Mouse (Mus musculus) mesoderm, embryonic 11.5 days (tissue): ENCODE data around the gene Aldoc.
A peak's percentile ranks its signal among the peaks of the same experiment; 100 is the strongest.

Source experiments
- DNase-seq: peaks from one replicate; pipeline ENCODE4 v3.0.0-alpha.2; 2012; ENCODE audit warnings: low read depth, low spot score

Aldoc gene

DNA sequence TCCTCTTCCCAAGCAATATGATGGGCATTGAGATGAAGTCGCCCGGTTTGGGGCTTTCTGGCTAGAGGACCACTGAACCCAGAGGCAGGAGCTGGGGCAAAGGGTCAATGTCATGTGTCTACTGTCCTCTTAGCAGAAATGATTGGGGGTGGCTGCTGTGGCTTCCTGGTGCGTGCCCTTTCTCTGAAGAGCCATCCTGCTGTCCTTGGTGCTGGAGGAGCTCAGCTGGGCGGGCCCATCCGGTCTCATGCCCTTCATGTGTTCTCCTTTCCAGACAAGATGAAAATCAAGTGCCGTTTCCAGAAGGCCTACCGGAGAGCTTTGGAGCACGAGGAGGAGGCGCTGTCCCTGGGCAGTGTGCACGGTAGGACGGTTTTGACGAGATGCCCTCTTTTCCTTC is 9.9 kb downstream of the Aldoc start:
- no peak for DNase-seq

GRCm38 (mm10) chr11:78333992-78334391 is 11.2 kb downstream of the Aldoc start:
- no peak for DNase-seq

- no peak for DNase-seq
These were observed 14.3 kb downstream of the Aldoc start for GRCm38 (mm10) chr11:78337040-78337439.

GRCm38 (mm10) chr11:78341702-78342101 is 18.9 kb downstream of the Aldoc start:
- no peak for DNase-seq

GRCm38 (mm10) chr11:78343381-78344327 is 20.9 kb downstream of the Aldoc start, which contains the start of gene Unc119:
Unc119 (plus strand) TSS chr11:78343482.
- DNase-seq = peak; percentile 76

DNA sequence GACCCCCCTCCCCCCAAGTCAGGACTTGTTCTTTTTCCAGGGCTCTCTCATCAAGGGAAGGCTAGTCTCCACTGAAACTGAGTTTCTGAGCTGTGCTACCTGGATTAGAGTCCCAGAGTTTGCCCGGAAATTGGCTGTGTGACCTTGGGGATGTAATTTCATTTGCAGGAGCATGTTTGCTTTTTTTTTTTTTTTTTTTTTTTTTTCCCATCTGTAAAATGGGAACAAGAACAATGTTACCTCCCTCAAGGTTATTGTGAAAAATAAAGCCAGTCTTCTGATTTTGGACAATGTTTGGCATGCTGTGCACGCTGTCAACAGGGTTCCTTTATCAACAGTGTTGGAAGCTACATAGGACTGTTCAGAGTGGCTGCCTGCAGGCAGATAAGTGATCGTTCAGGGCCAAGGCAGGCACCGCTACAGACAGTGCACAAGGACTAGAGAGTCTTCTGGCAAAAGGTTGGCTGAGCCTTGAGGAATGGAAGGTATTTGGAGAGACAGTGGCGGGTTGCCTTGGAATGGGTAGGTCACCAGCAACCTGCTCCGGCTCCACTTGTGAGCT is 21.6 kb downstream of the Aldoc start:
- DNase-seq = no peak

DNA sequence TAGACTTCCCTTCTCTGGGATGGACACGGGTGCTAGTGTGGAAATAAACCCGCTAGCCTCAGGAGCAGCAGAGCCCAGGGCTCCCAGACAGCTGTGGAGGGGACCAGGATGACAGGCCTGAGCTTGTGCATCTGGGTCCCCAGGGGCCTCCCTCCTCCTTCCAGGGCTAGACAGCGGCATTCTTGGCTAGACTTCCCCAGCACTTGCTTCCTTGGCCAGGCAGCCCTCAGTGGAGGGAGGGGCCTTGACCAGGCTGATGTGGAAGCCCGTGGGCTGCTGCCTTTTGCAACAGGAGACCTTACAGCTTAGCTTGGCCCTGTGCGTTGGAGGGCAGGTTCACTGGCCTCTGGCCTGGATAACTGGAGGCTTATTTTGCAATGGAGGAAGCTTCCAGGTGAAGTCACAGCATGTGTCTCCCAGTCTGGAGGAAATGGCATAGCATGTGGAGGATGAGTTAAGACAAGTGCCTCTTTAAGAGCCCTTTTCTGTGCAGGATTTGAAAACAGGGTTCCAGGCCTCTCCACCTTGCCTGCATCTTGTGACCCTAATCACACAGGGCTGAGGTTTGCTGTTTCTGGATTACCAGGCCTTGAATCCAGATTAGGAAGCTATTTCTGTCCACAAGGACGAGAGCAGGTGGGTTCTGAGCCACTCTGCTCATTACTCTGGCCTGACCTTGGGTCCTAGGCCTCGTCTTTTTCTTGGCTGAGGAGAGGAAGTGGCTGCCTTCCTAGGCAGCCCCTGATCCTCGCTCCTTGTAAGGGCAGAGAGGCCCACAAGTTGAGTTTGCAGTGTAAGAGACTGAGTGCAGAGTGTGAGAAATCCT is 22.3 kb downstream of the Aldoc start:
- DNase-seq = peak; percentile 39

DNA sequence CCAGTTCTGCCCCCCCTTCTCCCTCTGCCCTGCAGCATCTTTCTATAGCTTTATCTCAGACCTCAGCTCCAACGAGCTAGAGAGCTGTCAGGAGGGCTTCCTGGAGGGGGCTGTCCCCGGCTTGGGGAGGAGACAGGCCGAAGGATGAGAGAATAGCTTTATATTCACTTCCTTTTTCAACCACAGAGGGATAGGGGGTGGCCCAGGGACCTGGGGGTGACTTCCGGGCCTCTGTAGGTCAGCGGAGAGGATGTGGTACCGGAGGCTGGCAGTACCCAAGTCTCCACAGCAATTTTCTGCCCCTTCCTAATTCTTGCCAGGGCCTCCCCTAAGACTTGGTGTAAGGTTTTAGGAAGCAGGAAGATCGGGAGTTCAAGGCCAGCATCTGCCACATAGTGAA is 23.0 kb downstream of the Aldoc start:
- DNase-seq = no peak

GRCm38 (mm10) chr11:78346326-78347069 is 23.7 kb downstream of the Aldoc start:
- no peak for DNase-seq

DNA sequence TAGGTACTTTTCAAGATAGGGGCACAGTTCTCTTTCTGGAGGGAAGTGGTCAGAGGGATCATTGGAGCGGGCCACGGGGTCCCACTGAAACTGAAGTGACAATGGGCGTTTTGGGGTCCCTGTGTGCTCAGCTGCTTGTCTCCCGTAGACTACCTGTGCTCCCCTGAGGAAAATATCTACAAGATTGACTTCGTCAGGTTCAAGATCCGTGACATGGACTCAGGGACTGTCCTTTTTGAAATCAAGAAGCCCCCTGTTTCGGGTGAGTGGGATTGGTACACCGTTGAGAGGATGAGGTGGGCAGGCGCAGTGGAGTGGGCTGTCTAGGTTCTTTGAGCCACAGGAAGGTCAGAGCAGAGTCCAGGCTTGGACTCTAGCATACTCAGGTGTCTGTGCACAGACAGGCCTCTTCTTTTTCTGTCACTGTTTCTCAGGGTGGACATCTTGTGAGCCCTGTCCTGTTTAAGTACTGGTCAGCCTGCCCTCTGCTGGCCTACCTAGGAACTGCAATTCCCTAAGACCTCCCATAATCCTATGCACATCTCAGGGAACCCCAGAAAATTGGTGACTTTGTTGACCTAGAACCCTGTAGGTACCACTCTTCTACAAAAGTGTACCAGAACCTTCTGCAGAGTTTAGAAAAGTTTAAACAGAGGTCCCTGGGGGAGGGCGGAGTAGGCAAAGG is 24.4 kb downstream of the Aldoc start:
- DNase-seq = peak; percentile 86

DNA sequence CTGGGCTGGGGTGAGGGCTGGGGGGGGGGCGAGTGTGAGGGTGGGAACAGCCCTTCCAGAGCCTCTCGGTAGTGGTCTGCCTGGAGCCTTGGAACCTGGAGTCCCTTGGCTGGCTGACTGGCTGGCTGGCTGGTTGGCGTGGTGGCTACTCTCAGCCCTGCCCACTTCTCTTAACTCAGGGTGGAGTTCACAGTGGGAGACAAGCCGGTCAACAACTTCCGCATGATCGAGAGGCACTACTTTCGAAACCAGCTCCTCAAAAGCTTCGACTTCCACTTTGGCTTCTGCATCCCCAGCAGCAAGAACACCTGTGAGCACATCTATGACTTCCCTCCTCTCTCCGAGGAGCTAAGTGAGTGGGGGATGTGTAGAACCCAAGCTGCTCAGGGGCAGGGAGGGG is 25.1 kb downstream of the Aldoc start:
- no peak for DNase-seq

DNA sequence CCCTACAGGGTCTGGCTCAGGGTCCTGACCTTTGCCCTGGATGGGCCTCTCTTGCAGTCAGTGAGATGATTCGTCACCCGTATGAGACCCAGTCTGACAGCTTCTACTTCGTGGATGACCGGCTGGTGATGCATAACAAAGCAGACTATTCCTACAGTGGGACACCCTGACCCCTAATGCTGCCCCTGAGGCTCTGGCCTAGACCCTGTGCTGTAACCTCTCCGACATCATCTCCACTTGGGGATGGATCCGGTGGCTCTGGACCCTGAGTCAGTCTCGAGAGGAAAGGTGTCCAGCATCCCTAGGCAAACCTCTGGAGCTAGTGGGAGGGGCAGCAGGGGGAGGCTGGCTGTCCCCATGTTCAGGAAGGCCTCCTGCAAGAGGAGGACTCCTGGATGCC is 25.7 kb downstream of the Aldoc start:
- no peak for DNase-seq

DNA sequence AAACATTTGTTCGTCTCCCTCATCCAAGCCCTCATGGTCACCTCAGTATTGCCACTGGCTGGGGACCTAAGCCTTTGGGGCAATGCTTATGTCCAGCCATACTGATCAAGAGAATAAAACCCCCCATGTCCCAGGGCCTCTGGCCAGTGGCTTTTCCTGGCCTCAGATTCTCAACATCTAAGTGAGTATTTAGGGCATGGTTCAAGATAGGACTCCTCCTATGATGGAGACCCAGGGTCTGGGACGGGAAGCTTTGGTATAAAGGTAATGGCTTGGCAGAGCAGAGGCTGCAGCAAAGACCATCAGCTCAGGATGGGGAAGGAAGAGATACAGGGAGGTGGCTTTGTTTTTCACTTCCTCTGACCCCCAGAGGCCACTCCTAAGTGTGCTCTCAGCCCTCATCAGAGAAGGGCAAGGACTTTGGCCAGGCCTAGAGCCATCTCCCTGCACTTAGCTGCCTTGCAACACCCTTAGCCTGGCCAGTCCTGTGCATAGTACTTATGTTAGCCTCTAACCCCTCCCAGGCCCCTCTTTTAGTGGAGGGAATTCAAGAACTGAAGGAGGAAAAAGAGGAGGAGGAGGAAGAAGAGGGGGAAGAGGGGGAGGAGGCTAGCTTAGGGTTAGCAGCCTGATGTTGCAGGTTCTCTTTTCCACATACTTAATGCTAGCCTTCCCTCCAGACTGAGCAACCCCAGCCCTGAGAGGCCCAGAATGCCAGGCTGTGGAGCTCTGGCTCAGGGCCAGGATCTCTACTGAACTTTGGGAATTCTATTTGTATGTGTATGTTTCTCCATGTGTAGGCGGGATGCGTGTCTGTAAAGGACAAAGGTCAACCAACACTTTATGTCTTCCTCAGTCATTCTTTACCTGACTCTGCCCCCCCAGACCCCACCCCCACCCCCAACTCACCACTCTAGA is 26.9 kb downstream of the Aldoc start:
- DNase-seq = no peak

GRCm38 (mm10) chr11:78353081-78353480 is 30.3 kb downstream of the Aldoc start:
- DNase-seq = no peak

DNA sequence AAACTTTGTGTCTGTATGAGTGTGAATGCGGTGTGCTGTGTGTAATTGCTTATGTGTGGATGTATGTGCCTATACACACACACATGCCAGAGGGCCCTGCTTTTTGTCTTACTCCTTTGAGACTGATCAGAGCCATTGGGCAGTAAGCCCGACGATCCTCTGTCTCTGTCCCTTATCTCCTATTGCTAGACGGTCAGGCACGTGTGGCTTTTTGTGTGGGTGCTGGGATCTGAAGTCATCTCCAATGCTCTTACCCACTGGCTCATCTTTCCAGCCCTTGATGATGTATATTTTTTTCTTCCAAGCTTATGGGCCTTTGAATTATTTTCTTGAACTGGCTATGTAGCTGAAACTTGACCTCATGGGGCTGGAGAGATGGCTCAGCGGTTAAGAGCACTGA is 32.1 kb downstream of the Aldoc start:
- no peak for DNase-seq

- DNase-seq = peak; percentile 75
These were observed 32.9 kb downstream of the Aldoc start for GRCm38 (mm10) chr11:78355471-78356238.

- no peak for DNase-seq
These were observed 35.7 kb downstream of the Aldoc start for GRCm38 (mm10) chr11:78358330-78359007.

DNA sequence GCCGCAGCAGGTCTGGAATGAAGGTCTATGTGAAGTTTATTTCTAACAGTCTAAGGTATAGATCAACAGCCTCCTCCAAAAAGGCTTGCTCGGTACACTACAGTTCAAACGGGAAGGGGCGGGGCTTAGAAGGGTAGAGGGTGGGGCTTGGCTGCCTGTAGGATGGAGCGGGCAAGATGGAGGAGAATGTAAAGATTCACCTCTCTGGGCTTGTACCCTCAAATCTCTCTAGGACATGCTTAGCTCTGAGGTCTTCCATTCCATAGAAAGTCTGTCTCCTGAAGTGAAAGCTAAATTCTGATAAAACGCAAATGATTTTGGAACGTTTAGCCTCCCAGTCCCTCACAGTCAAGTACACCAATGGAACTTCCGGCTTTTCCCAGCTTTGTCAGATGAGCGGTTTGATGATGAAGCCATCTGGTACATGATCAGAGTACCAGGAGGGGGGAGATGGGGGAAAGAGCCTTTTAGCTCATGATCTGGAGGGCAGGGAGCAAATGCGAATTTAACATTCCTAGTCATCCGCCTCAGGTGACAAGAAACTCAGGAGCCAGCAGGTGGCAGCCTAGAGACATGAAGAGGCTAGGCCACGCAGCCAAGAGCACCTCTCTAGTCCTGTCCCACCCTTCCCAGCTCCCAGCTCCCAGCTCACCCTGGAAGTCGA is 37.5 kb downstream of the Aldoc start:
- peak; percentile 76 for DNase-seq
